Mouse (Mus musculus) adrenal gland, adult 2 months (tissue): ENCODE measurements at regions not wholly inside any gene's neighbourhood (a gene's known extent, or its start where the extent isn't known, plus 50 kb on each side); places are given as distances from the start of the nearest gene placed in this dataset.

Source experiments
- DNase-seq: peaks from one replicate; pipeline ENCODE4 v3.0.0; 2021
- microRNA-seq, 2 experiments: library from miRNA; unstranded; fragments of <30 nt; microRNA quantifications; one replicate each; pipeline ENCODE4 v1.2.0; 2021

- no peak for DNase-seq
These were observed 160.2 kb downstream of the Calcrl start for GRCm38 (mm10) chr2:84265002-84265401.

GRCm38 (mm10) chr2:84266158-84266557, 159.1 kb downstream of the Calcrl start:
- DNase-seq, result no peak

- no peak for DNase-seq
These were observed 158.2 kb downstream of the Calcrl start for GRCm38 (mm10) chr2:84266883-84267554.

GRCm38 (mm10) chr2:84274038-84274724, 151.0 kb downstream of the Calcrl start:
- no peak for DNase-seq

- no peak for DNase-seq
These were observed 148.0 kb downstream of the Calcrl start for GRCm38 (mm10) chr2:84277181-84277580.

Small RNAs in the stretch of these regions (microRNA-seq; reads per million reads assigned to microRNA genes)
- 0 reads per million in 2 experiments for gene Gm25972
